9 mouse cellular contexts compared by ENCODE assay signal in the genomic region with DNA sequence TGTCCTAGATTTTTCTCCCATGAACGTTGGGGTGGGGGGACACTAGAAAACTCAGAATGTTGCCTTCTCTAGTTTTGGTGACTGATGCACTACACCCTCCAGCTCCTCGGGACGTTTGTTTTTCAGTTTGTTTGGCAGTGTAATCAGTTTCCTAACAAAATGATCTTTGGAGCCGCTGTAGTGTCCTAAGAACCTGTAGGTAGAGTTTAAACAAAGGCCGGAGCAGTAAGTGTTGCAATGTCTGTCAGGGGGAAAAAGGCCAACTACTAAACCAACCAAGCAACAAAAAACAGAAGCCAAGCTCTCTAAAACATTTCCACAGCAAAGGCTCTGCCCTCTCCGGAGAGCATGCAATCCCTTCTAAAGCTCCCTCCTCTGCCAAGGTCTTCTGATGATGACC. TPM values are rescaled to one million over a fixed set of nuclear protein-coding genes. Genes with fewer than 3 reads are reported as not detected.
DNase-seq lines count a peak whose midpoint lies in the region; ATAC-seq lines count a peak whose summit lies in the region.
"Had no signal": no experiment of that assay in that cellular context is flagged by ENCODE, and none has a peak within 500 bp of the region (broad histone marks: within the 10 kb centered on the region; RNA-seq: fewer than 3 reads in every experiment).

No protein-coding gene starts in this region.

- H3K27me3 ChIP-seq in heart, embryonic 13.5 days (replicated peaks), result peaks cover 21% of the 10 kb centered on the region
- H3K27me3 ChIP-seq in hindbrain, embryonic 11.5 days (ENCODE audit: control insufficient read depth, insufficient read depth, low read length), result no peaks in the 10 kb centered on the region
- peaks cover 26% of the 10 kb centered on the region for H3K27me3 ChIP-seq in midbrain, embryonic 10.5 days (ENCODE audit: low read depth, poor library complexity, severe bottlenecking)

- H3K4me2 ChIP-seq in heart, embryonic 13.5 days, result peak overlapping the region; percentile 90
- H3K4me2 ChIP-seq in hindbrain, embryonic 11.5 days (replicated peaks; ENCODE audit: low read depth, low read length), result peak overlapping the region; percentile 84

- no peak for ATAC-seq in heart, embryonic 13.5 days (ENCODE audit: extremely low read depth, insufficient number of reproducible peaks, low FRiP score, low TSS enrichment)
- no peak for ATAC-seq in hindbrain, embryonic 11.5 days (ENCODE audit: low FRiP score)
- ATAC-seq in megakaryocyte, adult 5-6 weeks (ENCODE audit: poor library complexity, severe bottlenecking), result no peak

- intact Hi-C loops in heart, postnatal 10 days (cut with DNase I), result no loop called here

- 62% methylated on average over 6 of the region's 6 CpGs for WGBS in heart, embryonic 13.5 days
- 71% methylated on average over 6 of the region's 6 CpGs for WGBS in hindbrain, embryonic 11.5 days
- 76% methylated on average over 6 of the region's 6 CpGs for whole genome bisulfite sequencing in midbrain, embryonic 10.5 days

- no peaks in the 10 kb centered on the region for H3K36me3 ChIP-seq in heart, embryonic 13.5 days
- H3K36me3 ChIP-seq in hindbrain, embryonic 11.5 days (ENCODE audit: control insufficient read depth, insufficient read depth, low read length), result no peaks in the 10 kb centered on the region
- H3K36me3 ChIP-seq in midbrain, embryonic 10.5 days, result no peaks in the 10 kb centered on the region

- no peak overlapping the region; the same call in 1 of the 2 replicates for H3K9ac ChIP-seq in heart, embryonic 13.5 days
- H3K9ac ChIP-seq in hindbrain, embryonic 11.5 days (ENCODE audit: low read depth, low read length), result no peak overlapping the region

- H3K4me1 ChIP-seq in heart, embryonic 13.5 days, result peaks cover 12% of the 10 kb centered on the region
- H3K4me1 ChIP-seq in brown adipose tissue, adult 24 weeks (ENCODE audit: control insufficient read depth, insufficient read depth, insufficient read length, low read length), result no peaks in the 10 kb centered on the region
- H3K4me1 ChIP-seq in hindbrain, embryonic 11.5 days (replicated peaks; ENCODE audit: control insufficient read depth, insufficient read depth, low read length), result no peaks in the 10 kb centered on the region
- H3K4me1 ChIP-seq in midbrain, embryonic 10.5 days, result peaks cover 11% of the 10 kb centered on the region

- no peak overlapping the region for H3K27ac ChIP-seq in heart, embryonic 13.5 days (replicated peaks)
- no peak overlapping the region for H3K27ac ChIP-seq in brown adipose tissue, adult 24 weeks (replicated peaks; ENCODE audit: low read depth, low read length)
- no peak overlapping the region for H3K27ac ChIP-seq in hindbrain, embryonic 11.5 days (ENCODE audit: low read depth, low read length)
- no peak overlapping the region for H3K27ac ChIP-seq in midbrain, embryonic 10.5 days (replicated peaks)

- no peaks in the 10 kb centered on the region for H3K9me3 ChIP-seq in heart, embryonic 13.5 days
- H3K9me3 ChIP-seq in hindbrain, embryonic 11.5 days (ENCODE audit: control insufficient read depth, low read length), result no peaks in the 10 kb centered on the region
- H3K9me3 ChIP-seq in midbrain, embryonic 10.5 days (replicated peaks), result no peaks in the 10 kb centered on the region

- no peak for DNase-seq in heart, postnatal 10 days
- DNase-seq in hindbrain, embryonic 11.5 days (ENCODE audit: low spot score), result no peak
- no peak for DNase-seq in midbrain, embryonic 10.5 days (ENCODE audit: low spot score)
- DNase-seq in adipocyte (ENCODE audit: low spot score), result no peak
- no peak for DNase-seq in frontal cortex, postnatal 25 days (ENCODE audit: low spot score in 2 of 2)
- DNase-seq: spleen, adult 18-20 months had no signal

- peak overlapping the region; percentile 56 for H3K4me3 ChIP-seq in heart, embryonic 13.5 days
- peak overlapping the region; percentile 58 for H3K4me3 ChIP-seq in brown adipose tissue, adult 24 weeks (ENCODE audit: insufficient read depth, low read depth, low read length)
- peak overlapping the region; percentile 36; the same call in 1 of the 2 replicates for H3K4me3 ChIP-seq in hindbrain, embryonic 11.5 days (ENCODE audit: low read depth, low read length)
- H3K4me3 ChIP-seq in midbrain, embryonic 10.5 days, result peak overlapping the region; percentile 62

RNA-seq across cellular contexts. Expression of a gene that starts 0.5 kb away (rescaled TPM):
- polyA plus RNA-seq in heart, embryonic 13.5 days (2015; fragmentation: Nextera tagmentation; extraction: Ambion mirVana), result 0.19 TPM in 1 of 2 replicates, not detected in the other
- under 1 TPM in 1 of 2 experiments, not detected in 1; 0.48 TPM for total RNA-seq in heart, postnatal 10 days (2021)
- 2.4 TPM in 1 of 2 replicates, not detected in the other for polyA plus RNA-seq in brown adipose tissue, adult 24 weeks (2012; ENCODE audit: insufficient read depth, insufficient read length, missing spikeins)
- 0.11 TPM in 1 of 2 replicates, not detected in the other for polyA plus RNA-seq in hindbrain, embryonic 11.5 days (2014; fragmentation: Nextera tagmentation; extraction: Ambion mirVana)
- not detected in 2 replicates for polyA plus RNA-seq in midbrain, embryonic 10.5 days (2016; fragmentation: Nextera tagmentation; extraction: Ambion mirVana)
- total RNA-seq in megakaryocyte, adult 5-6 weeks (2015), result not detected in 2 replicates
- total RNA-seq in megakaryocyte, adult 5-6 weeks (2017), result not detected in 2 replicates
